Mouse (Mus musculus) embryonic facial prominence, embryonic 11.5 days (tissue): ENCODE data around the gene Rsu1. TPM values are rescaled to one million over a fixed set of nuclear protein-coding genes. Genes with fewer than 3 reads are reported as not detected.

Experiments
- ATAC-seq: fragments of 200-750 bp; cut with Nextera tagmentation; replicated peaks from 2 replicates; pipeline ENCODE4 v1.8.0; 2017; ENCODE audit warnings: low read depth; ENCODE audit not compliant: insufficient number of reproducible peaks, low FRiP score, low TSS enrichment
- DNase-seq: peaks from one replicate; pipeline ENCODE4 v3.0.0-alpha.2; 2015; ENCODE audit warnings: low spot score
- H3K27ac ChIP-seq: fragments of 300-500 bp; sonication (generic); replicated peaks from 2 replicates; pipeline ENCODE4 v1.5.1; 2014; ENCODE audit warnings: mild to moderate bottlenecking, low read depth, low read length, control low read depth
- H3K27me3 ChIP-seq: fragments of 300-500 bp; sonication (generic); 2 replicates; pipeline ENCODE4 v1.6.1; 2014; ENCODE audit warnings: mild to moderate bottlenecking, low read length, moderate library complexity, mixed read lengths; ENCODE audit not compliant: control insufficient read depth, insufficient read depth
- H3K36me3 ChIP-seq: fragments of 300-500 bp; sonication (generic); replicated peaks from 2 replicates; pipeline ENCODE4 v1.6.1; 2014; ENCODE audit warnings: low read depth, mild to moderate bottlenecking, low read length, moderate library complexity, mixed read lengths; ENCODE audit not compliant: control insufficient read depth, insufficient read depth
- H3K4me1 ChIP-seq: fragments of 300-500 bp; sonication (generic); 2 replicates; pipeline ENCODE4 v1.6.1; 2014; ENCODE audit warnings: low read length, mixed read lengths; ENCODE audit not compliant: control insufficient read depth, insufficient read depth
- H3K4me2 ChIP-seq: fragments of 300-500 bp; sonication (generic); 2 replicates; pipeline ENCODE4 v1.6.1; 2014; ENCODE audit warnings: low read depth, mild to moderate bottlenecking, control low read depth, low read length, moderate library complexity
- H3K4me3 ChIP-seq: fragments of 300-500 bp; sonication (generic); 2 replicates; pipeline ENCODE4 v1.5.1; 2014; ENCODE audit warnings: low read depth, low read length, control low read depth
- H3K9ac ChIP-seq: fragments of 300-500 bp; sonication (generic); replicated peaks from 2 replicates; pipeline ENCODE4 v1.6.1; 2014; ENCODE audit warnings: mild to moderate bottlenecking, control low read depth, low read length
- H3K9me3 ChIP-seq: fragments of 300-500 bp; sonication (generic); replicated peaks from 2 replicates; pipeline ENCODE4 v1.6.1; 2016; ENCODE audit warnings: mild to moderate bottlenecking, low read length, inconsistent platforms, mixed read lengths; ENCODE audit not compliant: control insufficient read depth
- WGBS: fragments of 180-500 bp; shearing (Covaris S2); extraction: QIAGEN DNeasy Blood & Tissue Kit; methylation state at CpG from one replicate; pipeline ENCODE4 v1.1.7; 2014; 5-methylcytosine and 5-hydroxymethylcytosine counted together
- polyA plus RNA-seq: library from polyadenylated mRNA; unstranded; fragments of >200 nt; fragmentation: Nextera tagmentation; extraction: Ambion mirVana; gene quantifications from 2 replicates; pipeline ENCODE4 v1.2.1, GENCODE M21; 2014

The Rsu1 gene
- polyA plus RNA-seq, 1 experiment from 2014 or later: 107 TPM

GRCm38 (mm10) chr2:13270736-13271135, 479 bp downstream of the Rsu1 start:
- H3K27me3 ChIP-seq: no peaks in the 10 kb centered on the region
- DNase-seq: peak; percentile 9
- peak overlapping the region; percentile 64 for H3K9ac ChIP-seq
- no peak for ATAC-seq
- no peaks in the 10 kb centered on the region for H3K36me3 ChIP-seq
- peak overlapping the region; percentile 53 for H3K4me3 ChIP-seq
- 56% methylated on average over 8 of the region's 8 CpGs for WGBS
- H3K4me1 ChIP-seq: no peaks in the 10 kb centered on the region
- H3K9me3 ChIP-seq: no peaks in the 10 kb centered on the region
- H3K27ac ChIP-seq: no peak overlapping the region
- peak overlapping the region; percentile 75 for H3K4me2 ChIP-seq

GRCm38 (mm10) chr2:13268681-13269293, 2.4 kb downstream of the Rsu1 start:
- Histone ChIP-seq H3K4me1 (no peaks in the 10 kb centered on the region), H3K36me3 (no peaks in the 10 kb centered on the region), H3K4me3 (no peak overlapping the region), H3K4me2 (no peak overlapping the region), H3K27ac (no peak overlapping the region), H3K9ac (no peak overlapping the region), H3K9me3 (no peaks in the 10 kb centered on the region), H3K27me3 (no peaks in the 10 kb centered on the region)
- WGBS: 94% methylated on average over 4 of the region's 4 CpGs
- no peak for ATAC-seq
- no peak for DNase-seq

GRCm38 (mm10) chr2:13264875-13265274, 6.3 kb downstream of the Rsu1 start:
- no peaks in the 10 kb centered on the region for H3K4me1 ChIP-seq
- DNase-seq (peak; percentile 76), ATAC-seq (no peak)
- no peak overlapping the region for H3K27ac ChIP-seq
- 47% methylated on average over 4 of the region's 4 CpGs for WGBS
- no peak overlapping the region for H3K9ac ChIP-seq
- no peak overlapping the region for H3K4me2 ChIP-seq
- H3K4me3 ChIP-seq: no peak overlapping the region
- no peaks in the 10 kb centered on the region for H3K9me3 ChIP-seq
- H3K36me3 ChIP-seq: no peaks in the 10 kb centered on the region
- H3K27me3 ChIP-seq: no peaks in the 10 kb centered on the region

GRCm38 (mm10) chr2:13263150-13263549, 8.1 kb downstream of the Rsu1 start:
- Histone ChIP-seq H3K4me2 (no peak overlapping the region), H3K9me3 (no peaks in the 10 kb centered on the region), H3K4me3 (no peak overlapping the region), H3K36me3 (no peaks in the 10 kb centered on the region), H3K27ac (no peak overlapping the region), H3K4me1 (no peaks in the 10 kb centered on the region), H3K9ac (no peak overlapping the region), H3K27me3 (no peaks in the 10 kb centered on the region)
- ATAC-seq (no peak), DNase-seq (no peak)
- 73% methylated on average over 4 of the region's 4 CpGs for WGBS

GRCm38 (mm10) chr2:13258606-13259005, 12.6 kb downstream of the Rsu1 start:
- DNase-seq: no peak
- H3K27me3 ChIP-seq: no peaks in the 10 kb centered on the region

GRCm38 (mm10) chr2:13240711-13241110, 30.5 kb downstream of the Rsu1 start:
- H3K36me3 ChIP-seq: no peaks in the 10 kb centered on the region
- DNase-seq: no peak
- H3K9ac ChIP-seq: no peak overlapping the region
- H3K9me3 ChIP-seq: no peaks in the 10 kb centered on the region
- no peaks in the 10 kb centered on the region for H3K27me3 ChIP-seq
- no peaks in the 10 kb centered on the region for H3K4me1 ChIP-seq
- ATAC-seq: no peak
- H3K4me3 ChIP-seq: no peak overlapping the region
- WGBS: 64% methylated on average over 9 of the region's 9 CpGs
- no peak overlapping the region for H3K27ac ChIP-seq
- H3K4me2 ChIP-seq: no peak overlapping the region

More at GRCm38 (mm10) chr2:13258606-13259005, 12.6 kb downstream of the Rsu1 start:
- no peak overlapping the region for H3K4me2 ChIP-seq
- WGBS: 73% methylated on average over 2 of the region's 2 CpGs
- no peak overlapping the region for H3K9ac ChIP-seq
- H3K4me1 ChIP-seq: no peaks in the 10 kb centered on the region
- no peak overlapping the region for H3K27ac ChIP-seq
- H3K36me3 ChIP-seq: no peaks in the 10 kb centered on the region
- no peak for ATAC-seq
- no peaks in the 10 kb centered on the region for H3K9me3 ChIP-seq
- no peak overlapping the region for H3K4me3 ChIP-seq

GRCm38 (mm10) chr2:13237140-13237901, 33.9 kb downstream of the Rsu1 start:
- H3K4me3 ChIP-seq: no peak overlapping the region
- no peaks in the 10 kb centered on the region for H3K36me3 ChIP-seq
- ATAC-seq: no peak
- WGBS: 74% methylated on average over 8 of the region's 8 CpGs
- H3K9me3 ChIP-seq: no peaks in the 10 kb centered on the region
- no peak overlapping the region for H3K9ac ChIP-seq
- no peak overlapping the region for H3K27ac ChIP-seq
- DNase-seq: peak; percentile 80
- H3K4me2 ChIP-seq: no peak overlapping the region
- H3K27me3 ChIP-seq: no peaks in the 10 kb centered on the region
- no peaks in the 10 kb centered on the region for H3K4me1 ChIP-seq

GRCm38 (mm10) chr2:13235696-13236095, 35.5 kb downstream of the Rsu1 start:
- no peak for DNase-seq

More at GRCm38 (mm10) chr2:13235696-13236095, 35.5 kb downstream of the Rsu1 start:
- Histone ChIP-seq H3K27ac (no peak overlapping the region), H3K27me3 (no peaks in the 10 kb centered on the region), H3K4me2 (no peak overlapping the region), H3K36me3 (no peaks in the 10 kb centered on the region), H3K4me1 (no peaks in the 10 kb centered on the region), H3K9ac (no peak overlapping the region), H3K9me3 (no peaks in the 10 kb centered on the region), H3K4me3 (no peak overlapping the region)
- WGBS: 70% methylated on average over 5 of the region's 5 CpGs
- ATAC-seq: no peak
